Mouse (Mus musculus) testis, adult 2 months (tissue): Measurements from ENCODE around the gene Abcb9.

Experiments
- CTCF ChIP-seq: fragments of 200-500 bp; IDR thresholded peaks from 2 replicates; pipeline ENCODE4 v1.5.1; 2012; ENCODE audit warnings: low read depth, mild to moderate bottlenecking, inconsistent platforms, low read length, moderate library complexity; ENCODE audit not compliant: control insufficient read depth, insufficient read depth, insufficient replicate concordance
- POLR2A ChIP-seq: fragments of 200-500 bp; IDR thresholded peaks from 2 replicates; pipeline ENCODE4 v1.6.1; 2012; ENCODE audit warnings: low read depth, mild to moderate bottlenecking, inconsistent platforms, low read length, moderate library complexity; ENCODE audit not compliant: control insufficient read depth

DNA sequence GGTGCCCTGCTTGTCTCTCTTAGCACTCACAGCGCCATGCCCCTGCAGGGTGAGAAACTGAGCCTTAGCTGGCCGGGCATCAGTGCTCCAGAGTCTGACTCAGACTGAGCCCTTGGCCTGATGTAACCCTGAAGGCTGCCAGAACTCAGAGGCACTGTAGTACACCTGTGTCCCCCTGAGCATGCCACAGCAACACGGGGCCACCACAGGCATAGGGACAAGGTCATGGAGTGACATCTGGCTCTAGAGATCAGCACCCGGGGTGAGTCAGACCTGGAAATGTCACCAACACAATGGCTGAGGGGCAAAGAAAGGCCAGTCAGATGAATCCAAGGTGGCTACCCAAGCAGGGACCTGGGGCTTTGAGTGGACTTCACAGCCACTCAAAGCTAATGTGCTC lies 8.7 kb downstream of the Abcb9 start:
- TF ChIP-seq POLR2A: no peak
- TF ChIP-seq CTCF: no peak
